Mouse (Mus musculus) hindbrain, embryonic 11.5 days (tissue): ENCODE measurements around the gene Apold1. TPM values are rescaled to one million over a fixed set of nuclear protein-coding genes. Genes with fewer than 3 reads are reported as not detected.

Experiments
- ATAC-seq: fragments of 200-750 bp; cut with Nextera tagmentation; 2 replicates; pipeline ENCODE4 v1.8.0; 2017; ENCODE audit warnings: mild to moderate bottlenecking, moderate TSS enrichment, moderate library complexity; ENCODE audit not compliant: low FRiP score
- DNase-seq: peaks from one replicate; pipeline ENCODE4 v3.0.0-alpha.2; 2015; ENCODE audit warnings: low spot score
- H3K27ac ChIP-seq: fragments of 300-500 bp; sonication (generic); 2 replicates; pipeline ENCODE4 v1.5.1; 2014; ENCODE audit warnings: mild to moderate bottlenecking, low read depth, low read length
- H3K27me3 ChIP-seq: fragments of 300-500 bp; sonication (generic); 2 replicates; pipeline ENCODE4 v1.6.1; 2014; ENCODE audit warnings: mild to moderate bottlenecking, low read length, moderate library complexity, mixed read lengths; ENCODE audit not compliant: control insufficient read depth, insufficient read depth
- H3K36me3 ChIP-seq: fragments of 300-500 bp; sonication (generic); 2 replicates; pipeline ENCODE4 v1.6.1; 2014; ENCODE audit warnings: mild to moderate bottlenecking, low read length, moderate library complexity, mixed read lengths; ENCODE audit not compliant: control insufficient read depth, insufficient read depth
- H3K4me1 ChIP-seq: fragments of 300-500 bp; sonication (generic); replicated peaks from 2 replicates; pipeline ENCODE4 v1.6.1; 2014; ENCODE audit warnings: low read length, mixed read lengths; ENCODE audit not compliant: control insufficient read depth, insufficient read depth
- H3K4me2 ChIP-seq: fragments of 300-500 bp; sonication (generic); replicated peaks from 2 replicates; pipeline ENCODE4 v1.6.1; 2014; ENCODE audit warnings: mild to moderate bottlenecking, low read depth, low read length
- H3K4me3 ChIP-seq: fragments of 300-500 bp; sonication (generic); 2 replicates; pipeline ENCODE4 v1.5.1; 2014; ENCODE audit warnings: low read depth, low read length
- H3K9ac ChIP-seq: fragments of 300-500 bp; sonication (generic); 2 replicates; pipeline ENCODE4 v1.6.1; 2014; ENCODE audit warnings: low read depth, low read length
- H3K9me3 ChIP-seq: fragments of 300-500 bp; sonication (generic); 2 replicates; pipeline ENCODE4 v1.6.1; 2016; ENCODE audit warnings: low read length; ENCODE audit not compliant: control insufficient read depth
- WGBS: fragments of 180-500 bp; shearing (Covaris S2); extraction: QIAGEN DNeasy Blood & Tissue Kit; methylation state at CpG from one replicate; pipeline ENCODE4 v1.1.7; 2014; 5-methylcytosine and 5-hydroxymethylcytosine counted together
- polyA plus RNA-seq: library from polyadenylated mRNA; unstranded; fragments of >200 nt; fragmentation: Nextera tagmentation; extraction: Ambion mirVana; gene quantifications from 2 replicates; pipeline ENCODE4 v1.2.1, GENCODE M21; 2014

Gene Apold1
- polyA plus RNA-seq, 1 experiment from 2014 or later = 3.7 TPM

- WGBS = 79% methylated on average over 2 of the region's 2 CpGs
- Histone ChIP-seq H3K9ac (no peak overlapping the region), H3K36me3 (peaks cover 2% of the 10 kb centered on the region; the same call in 1 of the 2 replicates), H3K4me2 (no peak overlapping the region), H3K4me1 (no peaks in the 10 kb centered on the region), H3K27ac (no peak overlapping the region), H3K27me3 (no peaks in the 10 kb centered on the region), H3K9me3 (no peaks in the 10 kb centered on the region), H3K4me3 (no peak overlapping the region)
- ATAC-seq = no peak
- DNase-seq = no peak
These were observed 45.2 kb downstream of the Apold1 start for GRCm38 (mm10) chr6:135026755-135027154.

GRCm38 (mm10) chr6:135029246-135029645 lies 47.7 kb downstream of the Apold1 start:
- no peak overlapping the region for H3K9ac ChIP-seq
- no peaks in the 10 kb centered on the region for H3K9me3 ChIP-seq
- H3K27ac ChIP-seq = no peak overlapping the region
- DNase-seq (no peak), ATAC-seq (no peak)
- H3K4me2 ChIP-seq = no peak overlapping the region
- no peaks in the 10 kb centered on the region for H3K4me1 ChIP-seq
- no peak overlapping the region for H3K4me3 ChIP-seq
- H3K27me3 ChIP-seq = no peaks in the 10 kb centered on the region
- no peaks in the 10 kb centered on the region for H3K36me3 ChIP-seq
- WGBS = 74% methylated on average over 4 of the region's 4 CpGs

Other genes with a start within 250 kb of the Apold1 start
- 13.0 and 16.3 TPM in 2 replicates for gene Dusp16, start 189.1 kb upstream of the Apold1 start, polyA plus RNA-seq
- 1.3 and 1.4 TPM in 2 replicates for gene Crebl2, start 151.6 kb upstream of the Apold1 start, polyA plus RNA-seq
- 27.7 and 29.4 TPM in 2 replicates for gene Gpr19, start 83.1 kb upstream of the Apold1 start, polyA plus RNA-seq
- gene Cdkn1b, start 61.3 kb upstream of the Apold1 start, polyA plus RNA-seq = 23.9 and 24.1 TPM in 2 replicates
- 101 and 102 TPM in 2 replicates for gene Ddx47, start 29.9 kb downstream of the Apold1 start, polyA plus RNA-seq
- gene Gprc5a, start 83.9 kb downstream of the Apold1 start, polyA plus RNA-seq = 2.3 and 3.7 TPM in 2 replicates
- not detected in 2 replicates for gene Gprc5d, start 136.6 kb downstream of the Apold1 start, polyA plus RNA-seq
- 32.5 and 34.2 TPM in 2 replicates for gene Fam234b, start 216.3 kb downstream of the Apold1 start, polyA plus RNA-seq
- 2.6 and 4.1 TPM in 2 replicates for gene Hebp1, start 216.3 kb downstream of the Apold1 start, polyA plus RNA-seq